Mouse (Mus musculus) spleen, embryonic (tissue): ENCODE results near the gene Trim68.
"Not testable (repeated sequence)": the region's sequence is repeated elsewhere in the genome, so short reads cannot be mapped to it uniquely, and the experiment has no call there.

ENCODE experiments used
- CTCF ChIA-PET: fragments of 350-600 bp; sonication (Branson Sonifier 250); formaldehyde crosslinking; loops from one replicate; lab custom pipeline; 2022; lab: Charles Lee

The Trim68 gene

GRCm38 (mm10) chr7:102686944-102687501, at the start of gene Trim68:
TSS of gene Trim68 (minus strand) at chr7:102687327.
- CTCF ChIA-PET: no interaction called here

- CTCF ChIA-PET: no interaction called here
Observed at GRCm38 (mm10) chr7:102733793-102734192, 46.7 kb upstream of the Trim68 start.

- CTCF ChIA-PET: no interaction called here
Observed at GRCm38 (mm10) chr7:102727391-102727790, 40.3 kb upstream of the Trim68 start, which contains the start of gene Olfr559. TSS of gene Olfr559 (minus strand) at chr7:102727491.

- CTCF ChIA-PET: no interaction called here
Observed at GRCm38 (mm10) chr7:102718970-102719369, 31.8 kb upstream of the Trim68 start, which contains the start of gene Olfr33. TSS of gene Olfr33 (minus strand) at chr7:102719070.

- CTCF ChIA-PET: no interaction called here
Observed at GRCm38 (mm10) chr7:102701915-102702314, 14.8 kb upstream of the Trim68 start, which contains the start of gene Olfr558. TSS of gene Olfr558 (plus strand) at chr7:102702215.

- CTCF ChIA-PET: no interaction called here
Observed at GRCm38 (mm10) chr7:102698461-102698860, 11.3 kb upstream of the Trim68 start.

GRCm38 (mm10) chr7:102695358-102696125, 8.4 kb upstream of the Trim68 start, which contains the start of gene Olfr557:
TSS of gene Olfr557 (plus strand) at chr7:102695910.
- CTCF ChIA-PET: interaction anchor here (1.2 kb wide), 1 partner anchor 18 kb away, joined by 3 read pairs; no protein-coding TSS in a partner anchor

GRCm38 (mm10) chr7:102681916-102682315, 5.2 kb downstream of the Trim68 start:
- CTCF ChIA-PET: no interaction called here

- CTCF ChIA-PET: no interaction called here
Observed at GRCm38 (mm10) chr7:102676225-102676624, 10.9 kb downstream of the Trim68 start.

GRCm38 (mm10) chr7:102665378-102665777, 21.7 kb downstream of the Trim68 start:
- CTCF ChIA-PET: no interaction called here

- CTCF ChIA-PET: no interaction called here
Observed at GRCm38 (mm10) chr7:102664599-102664998, 22.5 kb downstream of the Trim68 start, which contains the start of gene Olfr556. TSS of gene Olfr556 (plus strand) at chr7:102664899.

- CTCF ChIA-PET: no interaction called here
Observed at GRCm38 (mm10) chr7:102658523-102658922, 28.6 kb downstream of the Trim68 start, which contains the start of gene Olfr555. TSS of gene Olfr555 (plus strand) at chr7:102658823.

GRCm38 (mm10) chr7:102644945-102645344, 42.2 kb downstream of the Trim68 start:
- CTCF ChIA-PET: not testable (repeated sequence)

- CTCF ChIA-PET: no interaction called here
Observed at GRCm38 (mm10) chr7:102638132-102638531, 49.0 kb downstream of the Trim68 start, which contains the start of gene Olfr554. TSS of gene Olfr554 (plus strand) at chr7:102638432.

GRCm38 (mm10) chr7:102636665-102637064, 50.5 kb downstream of the Trim68 start:
- CTCF ChIA-PET: interaction anchor here (0.6 kb wide), 1 partner anchor 79 kb away, joined by 9 read pairs; no protein-coding TSS in a partner anchor
